9 mouse cellular contexts compared by ENCODE assay signal in genomic region chr6:30546571-30547273, GRCm38 (mm10). TPM values are rescaled to one million over a fixed set of nuclear protein-coding genes. Genes with fewer than 3 reads are reported as not detected.
DNase-seq lines count a peak whose midpoint lies in the region; ATAC-seq and TF ChIP-seq lines count a peak whose summit lies in the region.
"Had no signal": no experiment of that assay in that cellular context is flagged by ENCODE, and none has a peak within 500 bp of the region (broad histone marks: within the 10 kb centered on the region; RNA-seq: fewer than 3 reads in every experiment).

No protein-coding gene starts in this region.

- 9% methylated on average over 17 of the region's 17 CpGs for WGBS in forebrain, embryonic 11.5 days
- 23% methylated on average over 17 of the region's 17 CpGs for WGBS in intestine, postnatal 0 days
- 9% methylated on average over 17 of the region's 17 CpGs for WGBS in midbrain, embryonic 10.5 days

- H3K9me3 ChIP-seq in forebrain, embryonic 11.5 days (ENCODE audit: control insufficient read depth, low read length) = no peaks in the 10 kb centered on the region; the same call in 1 of the 2 replicates
- H3K9me3 ChIP-seq in intestine, postnatal 0 days (ENCODE audit: control insufficient read depth) = no peaks in the 10 kb centered on the region
- 0 out of 2 replicates have a peak, but pooled peaks cover 4% of the 10 kb centered on the region for H3K9me3 ChIP-seq in midbrain, embryonic 10.5 days (replicated peaks)

- no peak overlapping the region for H3K27ac ChIP-seq in testis, adult 2 months (ENCODE audit: control insufficient read depth, insufficient read depth, low read depth, low read length)
- no peak overlapping the region for H3K27ac ChIP-seq in brown adipose tissue, adult 24 weeks (replicated peaks; ENCODE audit: low read depth, low read length)
- H3K27ac ChIP-seq in forebrain, embryonic 11.5 days (ENCODE audit: low read depth, low read length) = peak overlapping the region; percentile 88
- 0 out of 2 replicates have a peak overlapping the region, but pooled peaks have one; percentile 15 for H3K27ac ChIP-seq in intestine, postnatal 0 days (ENCODE audit: low read depth, low read length)
- peak overlapping the region; percentile 92 for H3K27ac ChIP-seq in midbrain, embryonic 10.5 days (replicated peaks)

- TF ChIP-seq CTCF in testis, adult 2 months (IDR thresholded peaks at IDR 0.05; ENCODE audit: control insufficient read depth, insufficient read depth, insufficient replicate concordance, low read depth, low read length) = no peak
- no peak for TF ChIP-seq CTCF in intestine, postnatal 0 days (IDR thresholded peaks at IDR 0.05; ENCODE audit: low read depth)

- no peaks in the 10 kb centered on the region for H3K36me3 ChIP-seq in testis, adult 2 months (ENCODE audit: control insufficient read depth, insufficient read depth, low read length)
- H3K36me3 ChIP-seq in forebrain, embryonic 11.5 days (ENCODE audit: control insufficient read depth, insufficient read depth, low read length) = no peaks in the 10 kb centered on the region
- no peaks in the 10 kb centered on the region for H3K36me3 ChIP-seq in intestine, postnatal 0 days (ENCODE audit: control insufficient read depth, insufficient read depth)
- no peaks in the 10 kb centered on the region for H3K36me3 ChIP-seq in midbrain, embryonic 10.5 days

- no peak for DNase-seq in testis, postnatal 14 days (ENCODE audit: low spot score)
- DNase-seq in forebrain, embryonic 11.5 days (ENCODE audit: low spot score) = peak; percentile 77
- peak; percentile 73 for DNase-seq in midbrain, embryonic 10.5 days (ENCODE audit: low spot score)
- DNase-seq in thymus, postnatal 0 days (ENCODE audit: low spot score) = peak; percentile 31
- DNase-seq in layer of hippocampus, postnatal 36 days = no peak

- H3K9ac ChIP-seq in forebrain, embryonic 11.5 days (ENCODE audit: low read length) = peak overlapping the region; percentile 47
- no peak overlapping the region for H3K9ac ChIP-seq in intestine, postnatal 0 days (ENCODE audit: low read depth, low read length)

- H3K4me1 ChIP-seq in testis, adult 2 months (ENCODE audit: control insufficient read depth, insufficient read depth, low read length) = peaks cover 6% of the 10 kb centered on the region
- H3K4me1 ChIP-seq in brown adipose tissue, adult 24 weeks (ENCODE audit: control insufficient read depth, insufficient read depth, insufficient read length, low read length) = no peaks in the 10 kb centered on the region; the same call in 1 of the 2 replicates
- H3K4me1 ChIP-seq in forebrain, embryonic 11.5 days (replicated peaks; ENCODE audit: control insufficient read depth, insufficient read depth, low read length) = peaks cover 23% of the 10 kb centered on the region
- 0 out of 2 replicates have a peak, but pooled peaks cover 3% of the 10 kb centered on the region for H3K4me1 ChIP-seq in intestine, postnatal 0 days (replicated peaks; ENCODE audit: control insufficient read depth, insufficient read depth, low read length)
- H3K4me1 ChIP-seq in midbrain, embryonic 10.5 days = peaks cover 90% of the 10 kb centered on the region

- H3K4me2 ChIP-seq in forebrain, embryonic 11.5 days (ENCODE audit: low read depth, low read length, severe bottlenecking) = peak overlapping the region; percentile 49
- peak overlapping the region; percentile 62 for H3K4me2 ChIP-seq in intestine, postnatal 0 days (replicated peaks; ENCODE audit: low read depth)

- H3K27me3 ChIP-seq in testis, adult 2 months (ENCODE audit: control insufficient read depth, insufficient read depth, low read length) = no peaks in the 10 kb centered on the region; the same call in 1 of the 2 replicates
- H3K27me3 ChIP-seq in forebrain, embryonic 11.5 days (ENCODE audit: control insufficient read depth, insufficient read depth, low read length) = no peaks in the 10 kb centered on the region
- no peaks in the 10 kb centered on the region for H3K27me3 ChIP-seq in intestine, postnatal 0 days (replicated peaks; ENCODE audit: control insufficient read depth, insufficient read depth, low read length)
- H3K27me3 ChIP-seq in midbrain, embryonic 10.5 days (ENCODE audit: low read depth, poor library complexity, severe bottlenecking) = no peaks in the 10 kb centered on the region

- ATAC-seq in forebrain, embryonic 11.5 days (replicated peaks; ENCODE audit: low FRiP score) = peak; percentile 73
- ATAC-seq in intestine, postnatal 0 days = peak; percentile 38; the same call in 1 of the 2 replicates

- TF ChIP-seq POLR2A in testis, adult 2 months (IDR thresholded peaks at IDR 0.05; ENCODE audit: control insufficient read depth, low read depth, low read length) = no peak

- peak overlapping the region; percentile 32 for H3K4me3 ChIP-seq in testis, adult 2 months (ENCODE audit: control insufficient read depth, low read depth, low read length)
- H3K4me3 ChIP-seq in brown adipose tissue, adult 24 weeks (ENCODE audit: insufficient read depth, low read depth, low read length) = peak overlapping the region; percentile 34
- H3K4me3 ChIP-seq in forebrain, embryonic 11.5 days (ENCODE audit: low read depth, low read length) = no peak overlapping the region
- peak overlapping the region; percentile 28 for H3K4me3 ChIP-seq in intestine, postnatal 0 days (ENCODE audit: low read depth, low read length)
- H3K4me3 ChIP-seq in midbrain, embryonic 10.5 days = peak overlapping the region; percentile 42

RNA-seq across cellular contexts. Expression of gene Cpa2, which starts 5.3 kb away (rescaled TPM):
- polyA plus RNA-seq in testis, adult 2 months (2012; rRNA removed) = 1.1 and 1.4 TPM in 2 replicates
- 0.99 TPM in 1 of 2 replicates, not detected in the other for polyA plus RNA-seq in brown adipose tissue, adult 24 weeks (2012; ENCODE audit: insufficient read depth, insufficient read length, missing spikeins)
- 4.0 TPM in 2 replicates for polyA plus RNA-seq in forebrain, embryonic 11.5 days (2014; fragmentation: Nextera tagmentation; extraction: Ambion mirVana)
- polyA plus RNA-seq in intestine, postnatal 0 days (2015; fragmentation: Nextera tagmentation; extraction: Ambion mirVana) = 2.9 and 3.3 TPM in 2 replicates
- polyA plus RNA-seq in midbrain, embryonic 10.5 days (2016; fragmentation: Nextera tagmentation; extraction: Ambion mirVana) = 22.0 and 22.8 TPM in 2 replicates
- polyA plus RNA-seq in thymus, postnatal 0 days (2015; fragmentation: Nextera tagmentation; extraction: Ambion mirVana) = 2.5 and 2.6 TPM in 2 replicates
- total RNA-seq in layer of hippocampus, postnatal 36 days (2021) = 1 to 10 TPM in 1 of 2 experiments, under 1 TPM in 1; 0.92 to 2.0 TPM

RNA-seq across cellular contexts. Expression of gene Cpa4, which starts 21.4 kb away (rescaled TPM):
- 0.05 TPM in 1 of 2 replicates, not detected in the other for polyA plus RNA-seq in testis, adult 2 months (2012; rRNA removed)
- not detected in 2 replicates for polyA plus RNA-seq in brown adipose tissue, adult 24 weeks (2012; ENCODE audit: insufficient read depth, insufficient read length, missing spikeins)
- 5.4 and 5.6 TPM in 2 replicates for polyA plus RNA-seq in forebrain, embryonic 11.5 days (2014; fragmentation: Nextera tagmentation; extraction: Ambion mirVana)
- polyA plus RNA-seq in intestine, postnatal 0 days (2015; fragmentation: Nextera tagmentation; extraction: Ambion mirVana) = 0.04 and 0.07 TPM in 2 replicates
- polyA plus RNA-seq in midbrain, embryonic 10.5 days (2016; fragmentation: Nextera tagmentation; extraction: Ambion mirVana) = 1.3 and 2.3 TPM in 2 replicates
- polyA plus RNA-seq in thymus, postnatal 0 days (2015; fragmentation: Nextera tagmentation; extraction: Ambion mirVana) = 0.09 TPM in 1 of 2 replicates, not detected in the other
- total RNA-seq in layer of hippocampus, postnatal 36 days (2021) = not detected

RNA-seq across cellular contexts. Expression of gene Ssmem1, which starts 37.1 kb away (rescaled TPM):
- polyA plus RNA-seq in testis, adult 2 months (2012; rRNA removed) = 109 and 119 TPM in 2 replicates
- polyA plus RNA-seq in brown adipose tissue, adult 24 weeks (2012; ENCODE audit: insufficient read depth, insufficient read length, missing spikeins) = not detected in 2 replicates
- not detected in 2 replicates for polyA plus RNA-seq in forebrain, embryonic 11.5 days (2014; fragmentation: Nextera tagmentation; extraction: Ambion mirVana)
- polyA plus RNA-seq in intestine, postnatal 0 days (2015; fragmentation: Nextera tagmentation; extraction: Ambion mirVana) = not detected in 2 replicates
- 0.22 and 0.36 TPM in 2 replicates for polyA plus RNA-seq in midbrain, embryonic 10.5 days (2016; fragmentation: Nextera tagmentation; extraction: Ambion mirVana)
- 0.12 and 0.13 TPM in 2 replicates for polyA plus RNA-seq in thymus, postnatal 0 days (2015; fragmentation: Nextera tagmentation; extraction: Ambion mirVana)
- total RNA-seq in layer of hippocampus, postnatal 36 days (2021) = 1 to 10 TPM in 1 of 2 experiments, under 1 TPM in 1; 0.70 to 1.2 TPM
- total RNA-seq: heart, postnatal 10 days had no signal

RNA-seq across cellular contexts. Expression of gene Tmem209, which starts 37.1 kb away (rescaled TPM):
- polyA plus RNA-seq in testis, adult 2 months (2012; rRNA removed) = 77.8 and 92.3 TPM in 2 replicates
- 11.8 and 15.0 TPM in 2 replicates for polyA plus RNA-seq in brown adipose tissue, adult 24 weeks (2012; ENCODE audit: insufficient read depth, insufficient read length, missing spikeins)
- polyA plus RNA-seq in forebrain, embryonic 11.5 days (2014; fragmentation: Nextera tagmentation; extraction: Ambion mirVana) = 54.2 and 60.2 TPM in 2 replicates
- 10.2 and 11.2 TPM in 2 replicates for polyA plus RNA-seq in intestine, postnatal 0 days (2015; fragmentation: Nextera tagmentation; extraction: Ambion mirVana)
- 47.8 and 52.7 TPM in 2 replicates for polyA plus RNA-seq in midbrain, embryonic 10.5 days (2016; fragmentation: Nextera tagmentation; extraction: Ambion mirVana)
- 34.4 and 38.4 TPM in 2 replicates for polyA plus RNA-seq in thymus, postnatal 0 days (2015; fragmentation: Nextera tagmentation; extraction: Ambion mirVana)
- 10 to 100 TPM; 19.2 to 25.2 TPM for total RNA-seq in layer of hippocampus, postnatal 36 days (2021)

Comparison
In these comparisons a context has a peak if more than half of its experiments do, and no peak if none do; other contexts are left out.
1. H3K27ac ChIP-seq: peak in forebrain, embryonic 11.5 days (single experiment), intestine, postnatal 0 days (single experiment) and midbrain, embryonic 10.5 days (single experiment); none in testis, adult 2 months (single experiment) and brown adipose tissue, adult 24 weeks (single experiment).
2. DNase-seq: peak in forebrain, embryonic 11.5 days (single experiment), midbrain, embryonic 10.5 days (single experiment) and thymus, postnatal 0 days (single experiment); none in testis, postnatal 14 days (single experiment) and layer of hippocampus, postnatal 36 days (0 of 2).
3. RNA of gene Ssmem1, which starts 37.1 kb away (polyA plus RNA-seq): 109 to 119 TPM in testis, adult 2 months; not detected in brown adipose tissue, adult 24 weeks, 0.22 to 0.36 TPM in midbrain, embryonic 10.5 days, not detected in forebrain, embryonic 11.5 days, 0.12 to 0.13 TPM in thymus, postnatal 0 days and not detected in intestine, postnatal 0 days; every median in the first group is over 10 times any median in the second.